Mouse (Mus musculus): Measurements from ENCODE around the gene Palm3.

- TF ChIP-seq CTCF (IDR thresholded peaks at IDR 0.05; ENCODE audit: extremely low read depth, insufficient read depth, low read length) (no peak), POLR2A (IDR thresholded peaks at IDR 0.05; ENCODE audit: extremely low read depth, insufficient read depth, low read length) (no peak)
Measured at GRCm38 (mm10) chr8:84011705-84012498, 9.4 kb upstream of the Palm3 start, which contains the start of gene 2210011C24Rik.

Measured in cortical plate, adult 2 months (tissue).